Mouse (Mus musculus) CH12.LX (cell line): ENCODE data around the gene Cdca3. TPM values are rescaled to one million over a fixed set of nuclear protein-coding genes. Genes with fewer than 3 reads are reported as not detected.

ENCODE experiments used
- DNase-seq: peaks from one replicate; pipeline ENCODE4 v3.0.0-alpha.2; 2013; ENCODE audit errors: extremely low read depth
- H3K27ac ChIP-seq: 2 replicates; pipeline ENCODE4 v1.5.1; 2012; ENCODE audit warnings: low read depth, mild to moderate bottlenecking, control low read depth, moderate library complexity; ENCODE audit not compliant: insufficient read depth
- H3K27me3 ChIP-seq: replicated peaks from 2 replicates; pipeline ENCODE3; 2012; ENCODE audit warnings: inconsistent platforms
- H3K36me3 ChIP-seq, 2 experiments: replicated peaks in 1 of 2; 2 replicates each; pipeline versions ENCODE3 to v1.6.1; 2012; ENCODE audit warnings: inconsistent platforms in 1 of 2, low read length in 1 of 2, mild to moderate bottlenecking in 1 of 2, mixed read lengths in 1 of 2, moderate library complexity in 1 of 2; ENCODE audit not compliant: control insufficient read depth in 1 of 2, insufficient read depth in 1 of 2
- H3K4me1 ChIP-seq, 2 experiments: 2 replicates each; pipeline ENCODE4 v1.6.1; 2012; ENCODE audit warnings: inconsistent platforms in 1 of 2, moderate library complexity in 1 of 2; ENCODE audit not compliant: insufficient read depth in 2 of 2, control insufficient read depth in 1 of 2
- H3K4me2 ChIP-seq: 2 replicates; pipeline ENCODE4 v1.6.1; 2012; ENCODE audit warnings: low read depth, mild to moderate bottlenecking, control low read depth; ENCODE audit not compliant: poor library complexity, insufficient read depth, severe bottlenecking
- H3K4me3 ChIP-seq, 3 experiments: fragments of 150-350 bp in 1 of 3; sonication (generic) in 1 of 3; replicated peaks in 1 of 3; 2 replicates each; pipeline versions ENCODE3 to v1.5.1; 2011 to 2012; ENCODE audit warnings: low read depth in 2 of 3, low read length in 2 of 3, mild to moderate bottlenecking in 2 of 3, moderate library complexity in 2 of 3, control low read depth in 1 of 3, improper control_type of control experiment in 1 of 3, inconsistent platforms in 1 of 3, mixed read lengths in 1 of 3; ENCODE audit not compliant: poor library complexity in 1 of 3
- H3K79me2 ChIP-seq: replicated peaks from 2 replicates; pipeline ENCODE4 v1.6.1; 2012; ENCODE audit warnings: mild to moderate bottlenecking, moderate library complexity; ENCODE audit not compliant: control insufficient read depth, poor library complexity, insufficient read depth, severe bottlenecking; ENCODE audit errors: extremely low read depth
- H3K9ac ChIP-seq: 2 replicates; pipeline ENCODE4 v1.6.1; 2012; ENCODE audit warnings: low read depth, mild to moderate bottlenecking, control low read depth, moderate library complexity; ENCODE audit not compliant: insufficient read depth
- H3K9me3 ChIP-seq: replicated peaks from 2 replicates; pipeline ENCODE3; 2012; ENCODE audit warnings: low read length, inconsistent platforms, mixed read lengths
- CTCF ChIP-seq, 2 experiments: IDR thresholded peaks in 1 of 2; conservative IDR thresholded peaks in 1 of 2; 2 replicates each; pipeline ENCODE4 v1.5.1; 2011 to 2012; ENCODE audit warnings: low read depth in 2 of 2, low read length in 2 of 2, improper control_type of control experiment in 1 of 2, inconsistent platforms in 1 of 2, mild to moderate bottlenecking in 1 of 2, moderate library complexity in 1 of 2
- ELF1 ChIP-seq: IDR thresholded peaks from 2 replicates; pipeline ENCODE4 v1.6.1; 2014; ENCODE audit warnings: low read depth, mild to moderate bottlenecking, inconsistent platforms, low read length, improper control_type of control experiment
- IRF4 ChIP-seq: IDR thresholded peaks from 2 replicates; pipeline ENCODE4 v1.6.1; 2014; ENCODE audit warnings: low read depth, mild to moderate bottlenecking, inconsistent platforms, low read length, improper control_type of control experiment
- JUN ChIP-seq: IDR thresholded peaks from 2 replicates; pipeline ENCODE4 v1.6.1; 2011; ENCODE audit warnings: low read depth, mild to moderate bottlenecking, low read length, improper control_type of control experiment, moderate library complexity; ENCODE audit not compliant: insufficient read depth
- MAX ChIP-seq: IDR thresholded peaks from 2 replicates; pipeline ENCODE4 v1.6.1; 2011; ENCODE audit warnings: low read length, improper control_type of control experiment
- MAZ ChIP-seq: IDR thresholded peaks from 2 replicates; pipeline ENCODE4 v1.6.1; 2012; ENCODE audit warnings: low read depth, mild to moderate bottlenecking, inconsistent platforms, low read length, improper control_type of control experiment, moderate library complexity
- MXI1 ChIP-seq: IDR thresholded peaks from 2 replicates; pipeline ENCODE4 v1.6.1; 2011; ENCODE audit warnings: mild to moderate bottlenecking, low read depth, low read length, improper control_type of control experiment
- NELFE ChIP-seq: IDR thresholded peaks from 2 replicates; pipeline ENCODE4 v1.6.1; 2011; ENCODE audit warnings: low read depth, low read length, improper control_type of control experiment
- NRF1 ChIP-seq: IDR thresholded peaks from 2 replicates; pipeline ENCODE4 v1.6.1; 2014; ENCODE audit warnings: low read depth, mild to moderate bottlenecking, inconsistent platforms, low read length, improper control_type of control experiment, moderate library complexity
- POLR2A ChIP-seq: IDR thresholded peaks from 2 replicates; pipeline ENCODE4 v1.6.1; 2011; ENCODE audit warnings: low read depth, mild to moderate bottlenecking, improper control_type of control experiment, low read length
- RAD21 ChIP-seq: IDR thresholded peaks from 2 replicates; pipeline ENCODE4 v1.6.1; 2011; ENCODE audit warnings: low read depth, mild to moderate bottlenecking, low read length, improper control_type of control experiment, moderate library complexity
- RCOR1 ChIP-seq: conservative IDR thresholded peaks from 2 replicates; pipeline ENCODE4 v1.6.1; 2012; ENCODE audit warnings: low read depth, mild to moderate bottlenecking, inconsistent platforms, low read length, improper control_type of control experiment
- USF1 ChIP-seq: IDR thresholded peaks from 2 replicates; pipeline ENCODE4 v1.6.1; 2014; ENCODE audit warnings: low read depth, mild to moderate bottlenecking, inconsistent platforms, low read length, improper control_type of control experiment
- ZC3H11A ChIP-seq: IDR thresholded peaks from 2 replicates; pipeline ENCODE4 v1.6.1; 2012; ENCODE audit warnings: low read depth, mild to moderate bottlenecking, inconsistent platforms, low read length, improper control_type of control experiment
- ZKSCAN1 ChIP-seq: IDR thresholded peaks from 2 replicates; pipeline ENCODE4 v1.6.1; 2012; ENCODE audit warnings: low read depth, inconsistent platforms, low read length, improper control_type of control experiment, borderline replicate concordance
- dilution Hi-C: fragments of 300-500 bp; cut with MboI; formaldehyde crosslinking; loops from 2 replicates; pipeline ENCODE4 v1.14.3; 2020; ENCODE audit warnings: low sequenced_read_pairs; ENCODE audit not compliant: extremely low pct_unique_long_range_greater_than_20kb, extremely low pct_ligation_motif_present
- in situ Hi-C: fragments of 300-500 bp; cut with MboI; formaldehyde crosslinking; loops from 3 replicates; pipeline ENCODE4 v1.14.3; 2019; ENCODE audit warnings: low sequenced_read_pairs, low pct_ligation_motif_present, low pct_unique_long_range_greater_than_20kb, mixed read lengths
- polyA plus RNA-seq: library from polyadenylated mRNA; unstranded; fragments of >175 nt; gene quantifications from 2 replicates; pipeline ENCODE4 v1.2.1, GENCODE M21; 2012; ENCODE audit warnings: low read depth; ENCODE audit not compliant: insufficient read length
- total RNA-seq, 2 experiments: library from RNA; depleted of rRNA; stranded (reverse); fragments of 300-350 nt in 1 of 2; fragments of >200 nt in 1 of 2; gene quantifications; 2 replicates each; pipeline ENCODE4 v1.2.3; 2012 to 2014

Gene Cdca3
- total and polyA plus RNA-seq, 3 experiments = 117 to 229 (median 224) TPM

GRCm38 (mm10) chr6:124874348-124874747 is 45.0 kb downstream of the Cdca3 start:
- Histone ChIP-seq H3K79me2 (no peaks in the 10 kb centered on the region), H3K27me3 (no peaks in the 10 kb centered on the region), H3K36me3 (no peaks in the 10 kb centered on the region), H3K27ac (no peak overlapping the region), H3K4me3 (no peak overlapping the region), H3K9me3 (no peaks in the 10 kb centered on the region), H3K4me1 (peaks cover 5 to 11% of the 10 kb centered on the region in 2 experiments; a peak in 3 of 4 replicates), H3K4me2 (peak overlapping the region; percentile 8; the same call in 1 of the 2 replicates), H3K9ac (no peak overlapping the region)
- no peak for DNase-seq
- in situ Hi-C loops = loop anchor here (25.0 kb wide), 1 partner anchor 163 kb away; the partner anchor contains the start of genes Acrbp and Ing4
- dilution Hi-C loops = no loop called here
- TF ChIP-seq MAX = no peak
- TF ChIP-seq IRF4 = peak; percentile 41; the same call in 1 of the 2 replicates

- H3K27me3 ChIP-seq = no peaks in the 10 kb centered on the region
- DNase-seq = peak; percentile 24
- H3K4me2 ChIP-seq = no peak overlapping the region
- peaks cover 7 to 13% of the 10 kb centered on the region in 2 experiments; a peak in 3 of 4 replicates for H3K4me1 ChIP-seq
- H3K79me2 ChIP-seq = no peaks in the 10 kb centered on the region
- H3K9me3 ChIP-seq = no peaks in the 10 kb centered on the region
- H3K4me3 ChIP-seq = no peak overlapping the region
- in situ Hi-C loops = no loop called here
- H3K36me3 ChIP-seq = no peaks in the 10 kb centered on the region
- H3K9ac ChIP-seq = no peak overlapping the region
- TF ChIP-seq CTCF (conservative IDR thresholded peaks at IDR 0.05 in 1 of 2, IDR thresholded peaks at IDR 0.05 in 1 of 2; ENCODE audit: low read depth in 2 of 2, low read length in 2 of 2) = no peak
- no peak for TF ChIP-seq USF1
- no peak for TF ChIP-seq IRF4
- TF ChIP-seq ELF1 = no peak
- TF ChIP-seq ZKSCAN1 = no peak
- TF ChIP-seq RAD21 = no peak
- no peak for TF ChIP-seq JUN
- no peak for TF ChIP-seq MAZ
- TF ChIP-seq RCOR1 = no peak
- TF ChIP-seq MXI1 = no peak
- TF ChIP-seq, all 38 proteins: peak for 0
- dilution Hi-C loops = no loop called here
- H3K27ac ChIP-seq = no peak overlapping the region
Observed at GRCm38 (mm10) chr6:124879390-124879789, 50.0 kb downstream of the Cdca3 start.

GRCm38 (mm10) chr6:124881821-124882220 is 52.5 kb downstream of the Cdca3 start:
- no peaks in the 10 kb centered on the region for H3K36me3 ChIP-seq
- no peak overlapping the region for H3K4me2 ChIP-seq
- peaks cover 2 to 11% of the 10 kb centered on the region in 2 experiments; a peak in 2 of 4 replicates for H3K4me1 ChIP-seq
- no peaks in the 10 kb centered on the region for H3K9me3 ChIP-seq
- TF ChIP-seq ZC3H11A = no peak
- no peak for TF ChIP-seq NRF1
- no peak for TF ChIP-seq POLR2A
- no peak for TF ChIP-seq NELFE
- TF ChIP-seq, all 38 proteins: peak for 0
- Histone ChIP-seq H3K27me3 (no peaks in the 10 kb centered on the region), H3K4me3 (no peak overlapping the region), H3K27ac (no peak overlapping the region), H3K79me2 (no peaks in the 10 kb centered on the region), H3K9ac (no peak overlapping the region)
- in situ Hi-C loops (no loop called here), dilution Hi-C loops (no loop called here)
- no peak for DNase-seq

Other genes starting within 250 kb of the Cdca3 start
Only the 20 nearest of the 26 such genes appear.
- 52.9 and 53.4 TPM in 2 replicates for gene Lpcat3, start 166.5 kb upstream of the Cdca3 start, total RNA-seq (2012; rRNA removed)
- 68.0 and 77.0 TPM in 2 replicates for gene Lpcat3, start 166.5 kb upstream of the Cdca3 start, total RNA-seq (2014; rRNA removed)
- 86.9 and 113 TPM in 2 replicates for gene Lpcat3, start 166.5 kb upstream of the Cdca3 start, polyA plus RNA-seq
- 352 and 439 TPM in 2 replicates for gene Emg1, start 117.4 kb upstream of the Cdca3 start, total RNA-seq (2012; rRNA removed)
- gene Emg1, start 117.4 kb upstream of the Cdca3 start, total RNA-seq (2014; rRNA removed) = 481 and 498 TPM in 2 replicates
- 301 and 408 TPM in 2 replicates for gene Emg1, start 117.4 kb upstream of the Cdca3 start, polyA plus RNA-seq
- gene Phb2, start 117.2 kb upstream of the Cdca3 start, total RNA-seq (2012; rRNA removed) = 440 and 578 TPM in 2 replicates
- 380 and 405 TPM in 2 replicates for gene Phb2, start 117.2 kb upstream of the Cdca3 start, total RNA-seq (2014; rRNA removed)
- 623 and 694 TPM in 2 replicates for gene Phb2, start 117.2 kb upstream of the Cdca3 start, polyA plus RNA-seq
- 247 and 283 TPM in 2 replicates for gene Ptpn6, start 90.8 kb upstream of the Cdca3 start, total RNA-seq (2012; rRNA removed)
- gene Ptpn6, start 90.8 kb upstream of the Cdca3 start, total RNA-seq (2014; rRNA removed) = 300 and 327 TPM in 2 replicates
- gene Ptpn6, start 90.8 kb upstream of the Cdca3 start, polyA plus RNA-seq = 585 and 814 TPM in 2 replicates
- 146 and 197 TPM in 2 replicates for gene Grcc10, start 88.2 kb upstream of the Cdca3 start, total RNA-seq (2012; rRNA removed)
- gene Grcc10, start 88.2 kb upstream of the Cdca3 start, total RNA-seq (2014; rRNA removed) = 59.3 and 64.3 TPM in 2 replicates
- 88.4 and 93.7 TPM in 2 replicates for gene Grcc10, start 88.2 kb upstream of the Cdca3 start, polyA plus RNA-seq
- gene Gm45234, start 73.5 kb upstream of the Cdca3 start, total RNA-seq (2012; rRNA removed) = not detected in 2 replicates
- not detected in 2 replicates for gene Gm45234, start 73.5 kb upstream of the Cdca3 start, total RNA-seq (2014; rRNA removed)
- not detected in 2 replicates for gene Gm45234, start 73.5 kb upstream of the Cdca3 start, polyA plus RNA-seq
- gene Atn1, start 73.0 kb upstream of the Cdca3 start, total RNA-seq (2012; rRNA removed) = 3.8 and 4.6 TPM in 2 replicates
- gene Atn1, start 73.0 kb upstream of the Cdca3 start, total RNA-seq (2014; rRNA removed) = 0.50 and 1.7 TPM in 2 replicates
- 27.0 and 35.1 TPM in 2 replicates for gene Atn1, start 73.0 kb upstream of the Cdca3 start, polyA plus RNA-seq
- gene Eno2, start 59.9 kb upstream of the Cdca3 start, total RNA-seq (2012; rRNA removed) = 15.9 and 24.6 TPM in 2 replicates
- 20.8 and 26.7 TPM in 2 replicates for gene Eno2, start 59.9 kb upstream of the Cdca3 start, total RNA-seq (2014; rRNA removed)
- 23.1 and 23.6 TPM in 2 replicates for gene Eno2, start 59.9 kb upstream of the Cdca3 start, polyA plus RNA-seq
- gene Lrrc23, start 49.8 kb upstream of the Cdca3 start, total RNA-seq (2012; rRNA removed) = not detected in 2 replicates
- not detected in 2 replicates for gene Lrrc23, start 49.8 kb upstream of the Cdca3 start, total RNA-seq (2014; rRNA removed)
- gene Lrrc23, start 49.8 kb upstream of the Cdca3 start, polyA plus RNA-seq = 0.20 TPM in 1 of 2 replicates, not detected in the other
- gene Spsb2, start 20.9 kb upstream of the Cdca3 start, total RNA-seq (2012; rRNA removed) = 2.1 and 2.4 TPM in 2 replicates
- not detected in 2 replicates for gene Spsb2, start 20.9 kb upstream of the Cdca3 start, total RNA-seq (2014; rRNA removed)
- 3.3 and 3.4 TPM in 2 replicates for gene Spsb2, start 20.9 kb upstream of the Cdca3 start, polyA plus RNA-seq
- 733 and 1,303 TPM in 2 replicates for gene Tpi1, start 15.3 kb upstream of the Cdca3 start, total RNA-seq (2012; rRNA removed)
- gene Tpi1, start 15.3 kb upstream of the Cdca3 start, total RNA-seq (2014; rRNA removed) = 1,570 and 1,645 TPM in 2 replicates
- 758 and 807 TPM in 2 replicates for gene Tpi1, start 15.3 kb upstream of the Cdca3 start, polyA plus RNA-seq
- 107 and 126 TPM in 2 replicates for gene Usp5, start 63 bp upstream of the Cdca3 start, total RNA-seq (2012; rRNA removed)
- 75.7 and 79.8 TPM in 2 replicates for gene Usp5, start 63 bp upstream of the Cdca3 start, total RNA-seq (2014; rRNA removed)
- gene Usp5, start 63 bp upstream of the Cdca3 start, polyA plus RNA-seq = 96.5 and 103 TPM in 2 replicates
- gene Gnb3, start 10.7 kb downstream of the Cdca3 start, total RNA-seq (2012; rRNA removed) = 0.64 and 0.84 TPM in 2 replicates
- gene Gnb3, start 10.7 kb downstream of the Cdca3 start, total RNA-seq (2014; rRNA removed) = 1.6 and 2.2 TPM in 2 replicates
- gene Gnb3, start 10.7 kb downstream of the Cdca3 start, polyA plus RNA-seq = 4.1 and 4.7 TPM in 2 replicates
- gene P3h3, start 28.2 kb downstream of the Cdca3 start, total RNA-seq (2012; rRNA removed) = 0.13 and 0.34 TPM in 2 replicates
- gene P3h3, start 28.2 kb downstream of the Cdca3 start, total RNA-seq (2014; rRNA removed) = 0.19 TPM in 1 of 2 replicates, not detected in the other
- gene P3h3, start 28.2 kb downstream of the Cdca3 start, polyA plus RNA-seq = 0.31 and 0.44 TPM in 2 replicates
- gene Gpr162, start 34.4 kb downstream of the Cdca3 start, total RNA-seq (2012; rRNA removed) = 1.6 and 2.0 TPM in 2 replicates
- 0.48 and 0.97 TPM in 2 replicates for gene Gpr162, start 34.4 kb downstream of the Cdca3 start, total RNA-seq (2014; rRNA removed)
- gene Gpr162, start 34.4 kb downstream of the Cdca3 start, polyA plus RNA-seq = 1.7 and 1.9 TPM in 2 replicates
- gene Cd4, start 58.7 kb downstream of the Cdca3 start, total RNA-seq (2012; rRNA removed) = 0.29 and 0.34 TPM in 2 replicates
- 0.26 and 0.27 TPM in 2 replicates for gene Cd4, start 58.7 kb downstream of the Cdca3 start, total RNA-seq (2014; rRNA removed)
- 1.1 and 1.6 TPM in 2 replicates for gene Cd4, start 58.7 kb downstream of the Cdca3 start, polyA plus RNA-seq
- 1.2 and 1.9 TPM in 2 replicates for gene Lag3, start 82.2 kb downstream of the Cdca3 start, total RNA-seq (2012; rRNA removed)
- gene Lag3, start 82.2 kb downstream of the Cdca3 start, total RNA-seq (2014; rRNA removed) = 0.32 and 0.52 TPM in 2 replicates
- 1.5 and 2.0 TPM in 2 replicates for gene Lag3, start 82.2 kb downstream of the Cdca3 start, polyA plus RNA-seq
- gene Ptms, start 90.6 kb downstream of the Cdca3 start, total RNA-seq (2012; rRNA removed) = 11.0 and 12.8 TPM in 2 replicates
- 7.0 and 8.1 TPM in 2 replicates for gene Ptms, start 90.6 kb downstream of the Cdca3 start, total RNA-seq (2014; rRNA removed)
- 96.6 and 99.6 TPM in 2 replicates for gene Ptms, start 90.6 kb downstream of the Cdca3 start, polyA plus RNA-seq
- 116 and 129 TPM in 2 replicates for gene Mlf2, start 101.8 kb downstream of the Cdca3 start, total RNA-seq (2012; rRNA removed)
- gene Mlf2, start 101.8 kb downstream of the Cdca3 start, total RNA-seq (2014; rRNA removed) = 109 and 124 TPM in 2 replicates
- 203 and 210 TPM in 2 replicates for gene Mlf2, start 101.8 kb downstream of the Cdca3 start, polyA plus RNA-seq
- 85.6 and 104 TPM in 2 replicates for gene Cops7a, start 136.0 kb downstream of the Cdca3 start, total RNA-seq (2012; rRNA removed)
- gene Cops7a, start 136.0 kb downstream of the Cdca3 start, total RNA-seq (2014; rRNA removed) = 62.8 and 73.2 TPM in 2 replicates
- 98.6 and 114 TPM in 2 replicates for gene Cops7a, start 136.0 kb downstream of the Cdca3 start, polyA plus RNA-seq